Mouse (Mus musculus) layer of hippocampus, adult 18-20 months (tissue): ENCODE measurements at regions not wholly inside any gene's neighbourhood (a gene's known extent, or its start where the extent isn't known, plus 50 kb on each side); places are given as distances from the start of the nearest gene placed in this dataset.

ENCODE experiments used
- DNase-seq, 2 experiments: peaks; one replicate each; pipeline ENCODE4 v3.0.0; 2022; ENCODE audit warnings: low spot score in 2 of 2

DNA sequence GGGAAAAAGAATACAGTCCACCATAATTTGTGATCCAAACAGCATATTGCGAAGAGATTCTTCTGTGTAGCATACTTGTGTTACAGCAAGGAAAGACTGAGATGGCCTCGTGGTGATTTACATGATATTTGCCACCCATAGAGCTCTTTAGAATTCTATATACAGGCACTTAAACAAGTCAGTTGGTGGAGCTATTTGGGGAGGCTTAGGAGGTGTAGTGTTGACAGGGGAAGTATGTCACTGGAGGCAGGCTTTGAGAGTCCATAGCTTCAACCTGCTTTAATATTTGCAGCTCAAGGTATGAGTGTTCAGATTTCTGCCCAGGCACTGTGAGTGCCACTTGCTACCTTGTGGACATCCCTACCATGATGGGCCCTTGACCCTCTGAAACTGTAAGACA is 187.3 kb downstream of the Ostf1 start:
- no peak for DNase-seq

DNA sequence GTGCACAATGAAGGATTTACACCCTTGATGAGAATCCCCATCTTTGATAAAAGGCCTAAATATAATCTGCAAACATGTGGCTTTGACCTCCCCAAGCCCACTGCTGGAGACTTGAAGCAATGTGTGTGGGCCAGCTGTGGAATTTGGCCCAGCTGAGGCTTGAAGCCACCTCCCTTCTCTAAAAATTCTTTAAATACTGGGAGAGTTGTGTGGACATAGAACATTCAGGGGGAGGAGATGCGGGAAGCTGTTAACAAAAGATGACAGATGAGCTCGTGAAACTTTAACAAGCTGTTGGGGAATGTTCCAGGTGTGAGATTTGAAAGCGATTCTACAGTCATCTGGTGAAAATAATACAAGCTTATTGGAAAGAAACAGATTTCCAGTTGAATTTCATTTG is 195.3 kb downstream of the Ostf1 start:
- no peak for DNase-seq

GRCm38 (mm10) chr19:18420381-18420785 is 211.2 kb downstream of the Ostf1 start:
- peak in 1 of 2 experiments; percentile 6 for DNase-seq

DNA sequence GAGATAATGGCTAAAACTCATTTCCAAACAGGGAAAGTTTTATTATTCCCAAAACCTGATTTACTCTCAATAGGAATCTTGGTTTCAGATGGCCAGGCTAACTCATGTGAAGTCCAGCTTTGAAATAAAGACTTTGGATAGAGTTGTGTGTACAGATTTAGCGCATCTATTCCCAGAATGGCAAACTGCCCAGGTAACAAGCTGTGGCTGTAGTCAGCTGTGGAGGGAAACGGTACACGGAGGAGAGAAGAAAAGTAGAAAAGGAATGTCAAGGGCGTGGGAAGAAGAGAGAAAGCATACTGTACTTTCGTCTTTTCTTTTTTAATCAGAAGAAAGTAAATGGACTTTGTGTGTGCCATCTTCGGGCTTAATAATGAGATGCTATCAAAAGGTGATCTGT is 213.1 kb downstream of the Ostf1 start:
- no peak for DNase-seq

- DNase-seq, result no peak
Observed at GRCm38 (mm10) chr19:18377466-18378089, 254.0 kb downstream of the Ostf1 start.

DNA sequence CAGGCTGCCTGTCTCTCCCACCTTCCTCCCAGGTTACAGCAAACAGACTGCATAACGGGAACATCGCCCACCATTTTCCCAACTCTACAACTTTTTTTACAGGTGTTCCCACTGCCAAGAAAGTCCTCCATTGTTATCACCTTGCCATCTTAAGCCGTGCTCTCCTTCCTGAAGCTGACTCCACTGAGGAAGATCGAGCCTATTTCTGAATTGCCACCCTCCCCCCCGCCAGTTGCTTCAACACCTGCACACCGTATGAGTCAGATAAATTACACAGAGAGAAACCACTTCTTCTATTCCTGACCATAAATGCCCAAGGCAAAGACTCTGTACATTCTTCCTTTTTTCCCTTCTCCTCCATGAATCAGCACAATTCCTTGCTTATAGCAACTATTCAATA is 263.0 kb downstream of the Ostf1 start:
- DNase-seq, result no peak

GRCm38 (mm10) chr19:18353960-18354359 is 277.7 kb downstream of the Ostf1 start:
- DNase-seq, result no peak

- DNase-seq, result no peak
Observed at GRCm38 (mm10) chr19:18345735-18346134, 285.9 kb downstream of the Ostf1 start.

- DNase-seq, result no peak
Observed at GRCm38 (mm10) chr19:18343647-18344046, 288.0 kb downstream of the Ostf1 start.

DNA sequence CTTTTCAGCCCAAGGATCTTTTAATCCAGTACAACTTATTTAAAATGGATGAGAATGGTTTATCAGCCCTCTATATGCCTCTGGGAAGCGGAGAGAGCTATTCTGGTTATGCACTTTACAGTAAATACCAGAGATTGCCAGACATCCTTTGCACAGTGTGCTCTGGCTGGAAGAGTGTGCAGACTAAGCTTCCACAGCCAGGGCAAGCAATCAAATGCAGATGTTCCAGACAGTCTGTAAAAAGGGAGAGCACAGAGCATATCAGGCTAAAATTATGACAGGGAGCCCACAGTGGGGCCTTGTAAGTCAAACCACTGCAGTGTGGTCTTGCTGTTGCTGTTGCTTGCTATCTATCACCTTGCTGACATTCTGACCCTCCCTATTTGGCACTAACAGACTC is 288.6 kb downstream of the Ostf1 start:
- no peak for DNase-seq

DNA sequence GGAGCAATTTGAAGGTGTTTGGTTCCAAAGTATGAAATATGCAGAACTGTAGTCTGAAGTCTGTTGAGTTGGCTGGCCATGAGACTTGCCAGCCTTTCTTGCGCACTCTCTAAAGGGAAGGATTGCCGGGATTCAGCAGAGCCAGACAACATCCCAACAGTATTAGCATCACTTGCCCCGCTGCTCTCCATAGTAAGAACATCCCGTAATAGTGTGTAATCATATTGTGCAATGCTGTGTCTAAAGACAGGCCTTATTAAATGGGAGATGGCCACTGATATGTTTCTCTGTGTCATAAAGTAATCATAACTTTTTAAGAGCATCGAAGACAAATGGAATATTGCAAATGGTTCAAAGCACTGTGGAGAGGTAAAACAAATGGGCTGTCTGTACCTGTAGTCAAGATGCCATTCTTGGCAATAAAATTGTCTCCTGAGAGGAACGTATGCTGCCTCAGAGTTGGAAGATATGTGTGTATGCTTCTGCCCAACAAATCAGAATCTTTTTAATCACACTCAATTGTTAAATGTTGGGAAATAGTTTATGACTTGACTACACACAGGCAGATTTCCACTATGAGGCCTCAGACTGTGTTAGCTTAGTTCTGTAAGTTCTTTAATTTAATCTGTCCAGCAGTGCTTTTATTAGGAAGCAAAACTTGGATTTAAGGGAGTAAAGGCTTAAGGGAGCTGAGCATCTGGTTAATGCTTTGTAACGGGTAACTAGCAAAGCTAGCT is 293.6 kb downstream of the Ostf1 start:
- no peak for DNase-seq

GRCm38 (mm10) chr19:18336637-18337036 is 295.0 kb downstream of the Ostf1 start:
- no peak for DNase-seq

GRCm38 (mm10) chr19:18334639-18335038 is 297.0 kb downstream of the Ostf1 start:
- DNase-seq, result no peak

DNA sequence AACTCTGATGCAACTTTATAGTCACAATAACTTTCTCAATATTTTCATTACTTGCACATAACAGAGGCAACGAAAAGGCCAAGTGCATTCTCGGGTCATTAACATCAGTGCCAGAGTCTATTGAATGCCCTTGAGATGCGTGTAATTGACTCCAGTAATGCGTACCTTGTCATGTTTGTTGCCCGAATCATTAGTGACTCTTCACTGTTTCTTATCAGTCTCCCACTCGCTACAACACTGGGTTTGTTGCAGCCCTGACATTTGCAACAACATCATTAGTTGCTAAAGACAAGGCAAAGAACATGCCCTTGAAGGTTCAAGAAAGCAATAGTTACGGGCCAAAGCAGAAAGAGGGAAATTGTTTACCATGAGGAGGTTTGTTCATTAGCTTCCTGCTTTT is 299.8 kb downstream of the Ostf1 start:
- DNase-seq, result no peak

GRCm38 (mm10) chr19:18329421-18329820 is 302.2 kb downstream of the Ostf1 start:
- DNase-seq, result no peak

GRCm38 (mm10) chr19:18318391-18318944 is 313.2 kb downstream of the Ostf1 start:
- DNase-seq, result no peak

DNA sequence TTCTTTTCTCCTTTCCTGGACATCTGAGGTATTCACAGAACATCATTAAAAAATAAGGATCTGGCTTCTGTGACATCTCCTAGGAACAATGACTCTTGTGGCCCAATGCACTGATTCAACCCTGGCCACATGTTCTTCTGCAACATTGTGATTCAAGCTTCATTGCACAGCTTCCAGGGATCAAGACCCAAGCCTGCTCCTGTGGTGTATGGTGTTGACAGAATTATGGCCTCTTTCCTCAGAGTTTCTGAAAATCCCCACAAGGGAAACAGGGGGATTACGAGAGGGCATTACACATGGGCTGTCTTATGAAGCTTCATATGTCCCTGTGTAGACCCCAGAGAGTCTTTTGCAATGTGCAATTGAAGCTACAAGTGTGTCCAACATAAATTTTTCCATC is 358.2 kb downstream of the Ostf1 start:
- DNase-seq, result no peak

DNA sequence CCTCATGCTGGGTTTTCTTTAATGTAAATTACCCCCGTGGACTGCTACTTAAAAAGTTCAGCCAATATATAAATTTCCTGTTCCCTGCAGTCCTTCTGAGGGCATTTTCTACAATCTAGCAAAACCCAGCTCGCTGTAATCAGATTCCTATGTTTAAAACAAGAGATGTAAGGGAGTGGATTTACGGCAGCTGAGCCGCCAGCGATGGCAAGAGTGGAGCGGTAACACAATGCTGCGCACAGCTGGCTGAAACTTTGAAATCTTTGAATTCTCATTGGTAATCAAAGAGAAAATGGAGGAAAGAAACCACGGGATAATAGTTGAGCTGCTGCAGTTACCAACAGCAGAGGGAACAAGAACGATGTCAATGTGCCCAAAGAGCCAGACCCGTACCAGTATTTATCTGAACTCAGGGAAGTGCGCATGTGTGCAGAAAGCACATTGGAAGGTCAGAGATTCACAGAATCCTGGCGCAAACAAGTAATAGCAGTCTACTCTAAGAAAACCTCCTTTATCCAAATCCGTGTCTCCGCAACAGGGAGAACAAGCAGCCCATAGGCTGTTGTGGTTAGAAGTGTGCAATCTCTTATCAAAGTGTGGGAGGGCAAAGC is 376.4 kb downstream of the Ostf1 start:
- DNase-seq, result no peak

DNA sequence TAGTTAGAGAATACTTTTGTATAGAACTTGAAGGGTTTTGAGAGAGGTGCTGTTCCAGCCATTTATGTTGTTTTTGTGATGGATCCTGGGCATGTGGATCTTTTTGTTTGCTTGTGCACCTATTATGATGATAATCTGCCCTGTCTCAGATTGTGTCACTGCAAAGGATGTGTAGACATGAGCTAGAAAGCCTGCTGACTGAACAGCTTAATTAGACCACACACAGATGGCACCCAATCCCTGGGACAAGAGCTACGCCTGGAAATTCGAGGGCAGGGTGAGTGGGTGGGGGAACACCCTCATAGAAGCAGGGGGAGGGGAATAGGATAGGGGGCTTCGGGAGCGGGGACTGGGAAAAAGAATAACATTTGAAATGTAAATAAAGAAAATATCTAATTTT is 378.3 kb downstream of the Ostf1 start:
- no peak for DNase-seq
